Mouse (Mus musculus) spleen, adult 2 months (tissue): ENCODE data around the gene Setd7. TPM values are rescaled to one million over a fixed set of nuclear protein-coding genes. Genes with fewer than 3 reads are reported as not detected.
A peak's percentile ranks its signal among the peaks of the same experiment; 100 is the strongest.

Source experiments
- DNase-seq, 2 experiments: peaks; one replicate each; pipeline versions ENCODE4 v3.0.0 to v3.0.0-alpha.2; 2012 to 2021; ENCODE audit warnings: low spot score in 2 of 2, low read depth in 1 of 2
- H3K27ac ChIP-seq: fragments of 200-500 bp; 2 replicates; pipeline ENCODE4 v1.5.1; 2012; ENCODE audit warnings: low read length, inconsistent platforms; ENCODE audit not compliant: insufficient read depth
- H3K27me3 ChIP-seq: fragments of 200-500 bp; 2 replicates; pipeline ENCODE4 v1.6.1; 2012; ENCODE audit warnings: mild to moderate bottlenecking, moderate library complexity, low read length, inconsistent platforms; ENCODE audit not compliant: control insufficient read depth, insufficient read depth
- H3K36me3 ChIP-seq: fragments of 200-500 bp; 2 replicates; pipeline ENCODE4 v1.6.1; 2012; ENCODE audit warnings: mild to moderate bottlenecking, low read length, inconsistent platforms; ENCODE audit not compliant: control insufficient read depth, insufficient read depth
- H3K4me1 ChIP-seq: fragments of 200-500 bp; 2 replicates; pipeline ENCODE4 v1.6.1; 2011; ENCODE audit warnings: inconsistent platforms; ENCODE audit not compliant: control insufficient read depth, insufficient read depth, insufficient read length
- H3K4me3 ChIP-seq: fragments of 200-500 bp; 2 replicates; pipeline ENCODE4 v1.5.1; 2011; ENCODE audit warnings: mild to moderate bottlenecking, inconsistent platforms; ENCODE audit not compliant: insufficient read depth, insufficient read length; ENCODE audit errors: extremely low read depth
- CTCF ChIP-seq: fragments of 200-500 bp; IDR thresholded peaks from 2 replicates; pipeline ENCODE4 v1.5.1; 2011; ENCODE audit warnings: mild to moderate bottlenecking, inconsistent platforms; ENCODE audit not compliant: insufficient read depth, insufficient read length, insufficient replicate concordance; ENCODE audit errors: extremely low read depth
- POLR2A ChIP-seq: fragments of 200-500 bp; IDR thresholded peaks from 2 replicates; pipeline ENCODE4 v1.6.1; 2011; ENCODE audit warnings: low read depth, low read length, inconsistent platforms
- WGBS: fragments of 180-500 bp; shearing (Covaris S2); methylation state at CpG from one replicate; pipeline ENCODE4 v1.1.7; 2018; 5-methylcytosine and 5-hydroxymethylcytosine counted together
- polyA plus RNA-seq: library from polyadenylated mRNA; depleted of rRNA; stranded (reverse); fragments of >200 nt; gene quantifications from 2 replicates; pipeline ENCODE4 v1.2.3, GENCODE M21; 2012

The Setd7 gene
- polyA plus RNA-seq, 1 experiment, result 11.2 TPM

- Histone ChIP-seq H3K36me3 (no peaks in the 10 kb centered on the region), H3K27ac (no peak overlapping the region), H3K4me1 (no peaks in the 10 kb centered on the region), H3K4me3 (no peak overlapping the region), H3K27me3 (no peaks in the 10 kb centered on the region)
- TF ChIP-seq POLR2A (no peak), CTCF (no peak)
- DNase-seq, result no peak
- WGBS, result 39% methylated on average over 12 of the region's 12 CpGs
Measured at GRCm38 (mm10) chr3:51577816-51578749, 17.4 kb upstream of the Setd7 start.

GRCm38 (mm10) chr3:51577359-51577758 is 16.7 kb upstream of the Setd7 start:
- no peak for DNase-seq
- WGBS, result 89% methylated on average over 11 of the region's 11 CpGs
- H3K36me3 ChIP-seq, result no peaks in the 10 kb centered on the region
- no peaks in the 10 kb centered on the region for H3K4me1 ChIP-seq
- no peak overlapping the region for H3K4me3 ChIP-seq
- no peak for TF ChIP-seq CTCF
- no peak for TF ChIP-seq POLR2A
- H3K27me3 ChIP-seq, result no peaks in the 10 kb centered on the region
- no peak overlapping the region for H3K27ac ChIP-seq

GRCm38 (mm10) chr3:51573915-51574314 is 13.2 kb upstream of the Setd7 start:
- Histone ChIP-seq H3K4me1 (no peaks in the 10 kb centered on the region), H3K4me3 (no peak overlapping the region), H3K36me3 (no peaks in the 10 kb centered on the region), H3K27ac (no peak overlapping the region), H3K27me3 (no peaks in the 10 kb centered on the region)
- WGBS, result 89% methylated on average over 9 of the region's 9 CpGs
- DNase-seq, result no peak
- TF ChIP-seq POLR2A (no peak), CTCF (no peak)

GRCm38 (mm10) chr3:51570200-51570599 is 9.5 kb upstream of the Setd7 start:
- no peak for TF ChIP-seq POLR2A
- TF ChIP-seq CTCF, result no peak
- no peaks in the 10 kb centered on the region for H3K36me3 ChIP-seq
- no peak overlapping the region for H3K4me3 ChIP-seq
- no peak for DNase-seq
- H3K4me1 ChIP-seq, result no peaks in the 10 kb centered on the region
- no peak overlapping the region for H3K27ac ChIP-seq
- WGBS, result 89% methylated on average over 4 of the region's 4 CpGs
- no peaks in the 10 kb centered on the region for H3K27me3 ChIP-seq

- WGBS, result 39% methylated on average over 6 of the region's 6 CpGs
- Histone ChIP-seq H3K27ac (no peak overlapping the region), H3K27me3 (no peaks in the 10 kb centered on the region), H3K4me3 (no peak overlapping the region), H3K4me1 (peaks cover 3% of the 10 kb centered on the region; the same call in 1 of the 2 replicates), H3K36me3 (no peaks in the 10 kb centered on the region)
- no peak for DNase-seq
- TF ChIP-seq POLR2A (no peak), CTCF (no peak)
Measured at GRCm38 (mm10) chr3:51561993-51562385, 1.3 kb upstream of the Setd7 start.

GRCm38 (mm10) chr3:51561109-51561992 is 672 bp upstream of the Setd7 start:
- no peaks in the 10 kb centered on the region for H3K27me3 ChIP-seq
- H3K4me1 ChIP-seq, result peaks cover 3% of the 10 kb centered on the region; the same call in 1 of the 2 replicates
- H3K27ac ChIP-seq, result peak overlapping the region; percentile 94
- under 1% methylated on average over 32 of the region's 32 CpGs for WGBS
- no peaks in the 10 kb centered on the region for H3K36me3 ChIP-seq
- DNase-seq, result peak; percentile 29 to 53
- TF ChIP-seq CTCF (no peak), POLR2A (no peak)
- H3K4me3 ChIP-seq, result peak overlapping the region; percentile 98
